Mouse (Mus musculus): ENCODE results near the gene Llgl1. TPM values are rescaled to one million over a fixed set of nuclear protein-coding genes. Genes with fewer than 3 reads are reported as not detected.
A peak's percentile ranks its signal among the peaks of the same experiment; 100 is the strongest.

Gene Llgl1
- total RNA-seq, 2 experiments from 2014 or later: 37.8 to 37.9 TPM

GRCm38 (mm10) chr11:60727392-60728140, 28.0 kb downstream of the Llgl1 start:
- intact Hi-C loops (cut with DNase I): loop anchor here (2.0 kb wide), 1 partner anchor 27 kb away; no protein-coding TSS in a partner anchor
- no peak for TF ChIP-seq CTCF (IDR thresholded peaks at IDR 0.05)
- Histone ChIP-seq H3K4me3 (peak overlapping the region; percentile 87), H3K27ac (peak overlapping the region; percentile 82)
- DNase-seq (ENCODE audit: extremely low spot score in 1 of 2, low spot score in 2 of 2): peak in 1 of 2 experiments; percentile 17

GRCm38 (mm10) chr11:60728260-60728761, 28.8 kb downstream of the Llgl1 start, which contains the start of gene Mief2:
Mief2 (plus strand) TSS chr11:60728398.
- H3K4me3 ChIP-seq: peak within 1 kb of the TSS; percentile 87
- H3K27ac ChIP-seq: peak within 1 kb of the TSS; percentile 82
- DNase-seq (ENCODE audit: extremely low spot score in 1 of 2, low spot score in 2 of 2): peak; percentile 92 to 94
- TF ChIP-seq CTCF (IDR thresholded peaks at IDR 0.05): no peak
- intact Hi-C loops (cut with DNase I): loop anchor here (2.0 kb wide), 1 partner anchor 28 kb away; no protein-coding TSS in a partner anchor

GRCm38 (mm10) chr11:60729217-60729641, 29.7 kb downstream of the Llgl1 start:
- DNase-seq (ENCODE audit: extremely low spot score in 1 of 2, low spot score in 2 of 2): peak in 1 of 2 experiments; percentile 12
- Histone ChIP-seq H3K27ac (peak overlapping the region; percentile 82; the same call in 1 of the 2 replicates), H3K4me3 (peak overlapping the region; percentile 87)
- TF ChIP-seq CTCF (IDR thresholded peaks at IDR 0.05): no peak
- intact Hi-C loops (cut with DNase I): loop anchor here (2.0 kb wide), 1 partner anchor 28 kb away; no protein-coding TSS in a partner anchor

DNA sequence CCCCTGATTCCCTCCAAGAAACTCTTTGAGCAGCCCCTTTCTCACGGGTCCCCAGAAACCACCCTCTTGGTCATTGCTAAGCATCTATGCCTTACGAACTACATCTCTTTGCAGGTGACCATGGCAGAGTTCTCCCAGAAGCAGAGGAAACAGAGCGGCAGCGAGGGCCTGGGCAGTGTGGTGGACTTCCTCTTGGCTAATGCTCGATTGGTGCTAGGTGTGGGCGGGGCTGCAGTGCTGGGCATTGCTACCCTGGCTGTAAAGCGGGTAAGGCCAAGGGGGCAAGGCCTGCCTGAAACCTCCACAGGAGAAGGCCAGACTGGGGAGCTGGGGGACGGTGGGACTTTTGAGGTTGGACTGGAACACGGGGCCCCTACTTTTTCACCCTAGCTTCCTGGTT, 30.6 kb downstream of the Llgl1 start:
- Histone ChIP-seq H3K4me3 (no peak overlapping the region), H3K27ac (no peak overlapping the region)
- DNase-seq (ENCODE audit: extremely low spot score in 1 of 2, low spot score in 2 of 2): peak in 1 of 2 experiments; percentile 9
- intact Hi-C loops (cut with DNase I): no loop called here
- TF ChIP-seq CTCF (IDR thresholded peaks at IDR 0.05): no peak

DNA sequence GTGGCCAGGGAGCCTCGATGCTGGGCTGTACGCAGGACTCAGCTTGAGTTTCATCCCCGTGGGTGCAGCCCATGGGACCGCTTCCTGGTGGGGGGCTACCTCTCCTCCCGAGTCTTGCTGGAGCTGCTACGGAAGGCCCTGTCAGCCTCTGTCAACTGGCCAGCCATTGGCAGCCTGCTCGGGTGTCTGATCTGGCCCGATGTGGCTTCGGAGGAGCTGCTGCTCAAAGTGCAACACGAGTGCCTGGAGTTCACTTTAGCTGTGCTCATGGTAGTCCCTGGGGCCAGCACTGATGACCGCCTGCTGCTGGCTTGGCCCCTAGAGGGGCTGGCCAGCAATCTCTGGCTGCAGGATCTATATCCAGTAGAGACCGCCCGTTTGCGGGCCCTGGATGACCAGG, 31.7 kb downstream of the Llgl1 start:
- DNase-seq (ENCODE audit: extremely low spot score in 1 of 2, low spot score in 2 of 2): no peak
- Histone ChIP-seq H3K4me3 (no peak overlapping the region), H3K27ac (no peak overlapping the region)
- TF ChIP-seq CTCF (IDR thresholded peaks at IDR 0.05): no peak
- intact Hi-C loops (cut with DNase I): no loop called here

GRCm38 (mm10) chr11:60734206-60734605, 34.7 kb downstream of the Llgl1 start:
- intact Hi-C loops (cut with DNase I): no loop called here
- Histone ChIP-seq H3K27ac (no peak overlapping the region), H3K4me3 (no peak overlapping the region)
- DNase-seq (ENCODE audit: extremely low spot score in 1 of 2, low spot score in 2 of 2): no peak
- TF ChIP-seq CTCF (IDR thresholded peaks at IDR 0.05): no peak

GRCm38 (mm10) chr11:60735191-60735590, 35.7 kb downstream of the Llgl1 start:
- DNase-seq (ENCODE audit: extremely low spot score in 1 of 2, low spot score in 2 of 2): no peak
- intact Hi-C loops (cut with DNase I): no loop called here
- TF ChIP-seq CTCF (IDR thresholded peaks at IDR 0.05): peak; percentile 23
- no peak overlapping the region for H3K4me3 ChIP-seq
- no peak overlapping the region for H3K27ac ChIP-seq

DNA sequence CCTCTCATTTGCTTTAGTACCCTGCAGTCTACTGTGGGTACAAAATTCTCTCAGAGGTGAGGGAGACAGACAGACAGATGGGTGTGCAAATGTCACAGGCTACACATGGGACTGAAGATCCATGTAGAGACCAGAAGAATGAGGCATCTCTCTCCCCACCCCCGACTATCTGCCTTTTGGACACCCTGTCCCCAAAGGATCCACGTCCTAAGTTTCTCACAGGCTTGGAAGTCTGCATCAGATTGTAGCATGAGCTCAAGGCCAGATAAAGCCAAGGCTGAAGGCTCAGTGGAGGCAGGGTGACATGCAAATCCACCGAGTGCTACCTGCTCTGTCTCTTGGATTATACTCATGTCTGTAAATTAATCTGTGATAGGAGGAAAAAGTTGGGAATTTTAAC, 37.0 kb downstream of the Llgl1 start:
- DNase-seq (ENCODE audit: extremely low spot score in 1 of 2, low spot score in 2 of 2): no peak
- no peak for TF ChIP-seq CTCF (IDR thresholded peaks at IDR 0.05)
- Histone ChIP-seq H3K4me3 (no peak overlapping the region), H3K27ac (no peak overlapping the region)
- intact Hi-C loops (cut with DNase I): no loop called here

- H3K27ac ChIP-seq: no peak overlapping the region
- no peak for DNase-seq (ENCODE audit: extremely low spot score in 1 of 2, low spot score in 2 of 2)
- intact Hi-C loops (cut with DNase I): no loop called here
- no peak overlapping the region for H3K4me3 ChIP-seq
- no peak for TF ChIP-seq CTCF (IDR thresholded peaks at IDR 0.05)
Observed at GRCm38 (mm10) chr11:60737450-60737849, 37.9 kb downstream of the Llgl1 start.

DNA sequence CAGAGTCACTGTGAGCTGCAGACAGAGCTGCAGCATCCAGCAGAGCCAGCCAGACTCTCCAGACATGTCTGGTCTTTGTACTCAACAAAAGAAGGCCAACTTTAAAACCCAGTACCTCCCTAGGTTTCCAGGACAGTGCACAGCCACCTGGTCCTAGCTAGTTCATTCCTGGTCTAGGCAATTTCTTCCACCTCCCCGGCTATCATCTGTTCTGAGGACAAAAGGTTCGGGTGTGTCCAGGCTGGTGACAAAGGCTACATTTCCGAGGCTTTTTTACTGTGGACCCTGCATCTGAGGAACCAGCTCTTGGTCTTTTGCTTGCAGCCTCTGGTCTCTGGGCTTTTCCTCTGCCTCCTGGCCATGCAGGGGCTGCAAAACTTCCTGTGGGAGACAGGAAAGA, 40.8 kb downstream of the Llgl1 start:
- TF ChIP-seq CTCF (IDR thresholded peaks at IDR 0.05): no peak
- Histone ChIP-seq H3K4me3 (no peak overlapping the region), H3K27ac (no peak overlapping the region)
- intact Hi-C loops (cut with DNase I): no loop called here
- DNase-seq (ENCODE audit: extremely low spot score in 1 of 2, low spot score in 2 of 2): no peak

- DNase-seq (ENCODE audit: extremely low spot score in 1 of 2, low spot score in 2 of 2): no peak
- Histone ChIP-seq H3K27ac (no peak overlapping the region), H3K4me3 (no peak overlapping the region)
- no peak for TF ChIP-seq CTCF (IDR thresholded peaks at IDR 0.05)
- intact Hi-C loops (cut with DNase I): no loop called here
Observed at GRCm38 (mm10) chr11:60755570-60755969, 56.0 kb downstream of the Llgl1 start.

DNA sequence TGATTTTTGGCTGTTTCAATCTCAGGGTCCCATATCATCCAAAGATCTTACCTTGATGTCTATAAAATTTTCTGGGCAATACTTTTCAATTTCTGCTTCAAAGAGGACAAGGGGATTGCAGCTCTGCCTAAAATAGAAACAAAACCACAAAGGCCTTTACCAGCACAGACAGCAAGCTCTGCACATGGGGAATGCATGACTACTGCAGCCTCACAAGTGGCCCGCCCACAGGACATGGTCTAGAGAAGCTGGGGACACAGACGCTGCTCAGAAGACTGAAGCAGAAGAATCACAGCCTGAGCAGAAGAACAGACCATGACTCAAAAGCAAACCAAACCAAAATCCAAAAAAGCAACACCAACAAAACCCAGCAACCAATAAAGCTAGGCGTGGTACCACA, 62.2 kb downstream of the Llgl1 start:
- intact Hi-C loops (cut with DNase I): no loop called here
- no peak for DNase-seq (ENCODE audit: extremely low spot score in 1 of 2, low spot score in 2 of 2)
- Histone ChIP-seq H3K27ac (no peak overlapping the region), H3K4me3 (no peak overlapping the region)
- TF ChIP-seq CTCF (IDR thresholded peaks at IDR 0.05): no peak

Small RNA genes within 50 kb of the gene (microRNA-seq; reads per million reads assigned to microRNA genes)
- 0.73 to 2.4 reads per million in 2 experiments for gene Mir5100

Other genes starting within 250 kb of the Llgl1 start
- gene Drg2, start 245.1 kb upstream of the Llgl1 start, total RNA-seq (2021): 10 to 100 TPM; 71.7 to 73.3 TPM
- under 1 TPM; 0.11 to 0.19 TPM for gene Myo15, start 230.4 kb upstream of the Llgl1 start, total RNA-seq (2021)
- gene Alkbh5, start 163.3 kb upstream of the Llgl1 start, total RNA-seq (2021): 10 to 100 TPM; 56.2 to 58.2 TPM
- gene Flii, start 27.5 kb downstream of the Llgl1 start, total RNA-seq (2021): 10 to 100 TPM; 65.0 to 65.3 TPM
- 10 to 100 TPM; 17.9 to 20.8 TPM for gene Mief2, start 28.7 kb downstream of the Llgl1 start, total RNA-seq (2021)
- gene Top3a, start 77.6 kb downstream of the Llgl1 start, total RNA-seq (2021): 1 to 10 TPM; 5.0 to 6.1 TPM
- gene Smcr8, start 77.8 kb downstream of the Llgl1 start, total RNA-seq (2021): 10 to 100 TPM; 31.0 to 32.6 TPM
- gene Shmt1, start 112.0 kb downstream of the Llgl1 start, total RNA-seq (2021): 1 to 10 TPM; 2.2 to 3.1 TPM
- 10 to 100 TPM; 27.3 to 28.4 TPM for gene Dhrs7b, start 130.9 kb downstream of the Llgl1 start, total RNA-seq (2021)
- 10 to 100 TPM; 28.8 to 31.0 TPM for gene Tmem11, start 179.5 kb downstream of the Llgl1 start, total RNA-seq (2021)
- gene Natd1, start 215.0 kb downstream of the Llgl1 start, total RNA-seq (2021): 10 to 100 TPM; 10.1 to 11.3 TPM
- gene Map2k3, start 232.3 kb downstream of the Llgl1 start, total RNA-seq (2021): 10 to 100 TPM; 18.4 to 23.6 TPM